Mouse (Mus musculus): Measurements from ENCODE around the gene Tssc4. TPM values are rescaled to one million over a fixed set of nuclear protein-coding genes. Genes with fewer than 3 reads are reported as not detected.

Tssc4 gene
- total RNA-seq, 1 experiment = 51.0 TPM

DNA sequence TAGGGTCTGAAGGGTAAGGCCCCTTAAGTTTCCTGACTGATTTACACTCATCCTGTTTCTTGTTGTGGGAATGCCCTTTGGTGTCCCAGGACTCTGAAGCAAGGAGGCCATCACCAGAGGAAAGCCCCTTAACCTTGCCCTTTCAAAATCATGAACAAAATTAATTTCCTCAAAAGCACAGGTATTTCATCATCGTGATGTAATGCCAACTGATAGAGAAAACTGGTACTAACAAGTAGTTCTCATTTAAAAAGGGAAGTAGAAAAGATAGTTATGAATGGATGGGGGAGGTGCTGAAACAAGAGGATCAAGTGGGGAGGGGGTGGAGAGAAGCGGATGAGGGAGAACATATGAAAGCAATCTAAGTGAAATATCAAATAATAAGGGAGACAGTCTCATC, 45.5 kb upstream of the Tssc4 start:
- Histone ChIP-seq H3K27ac (ENCODE audit: insufficient read depth, low read depth, low read length, poor library complexity, severe bottlenecking) (no peak overlapping the region), H3K4me1 (ENCODE audit: control insufficient read depth in 2 of 2, insufficient read depth in 2 of 2, low read length in 2 of 2, poor library complexity in 1 of 2) (no peaks in the 10 kb centered on the region), H3K4me3 (ENCODE audit: insufficient read depth in 1 of 2, low read depth in 1 of 2, low read length in 2 of 2, poor library complexity in 1 of 2, severe bottlenecking in 1 of 2) (no peak overlapping the region), H3K9ac (ENCODE audit: insufficient read depth, low read depth, low read length, poor library complexity, severe bottlenecking) (no peak overlapping the region), H3K9me3 (ENCODE audit: control insufficient read depth, insufficient read depth, low read depth, low read length) (no peaks in the 10 kb centered on the region), H3K36me3 (ENCODE audit: control insufficient read depth, insufficient read depth, low read length, poor library complexity, severe bottlenecking) (no peaks in the 10 kb centered on the region)
- in situ Hi-C loops (cut with MboI; ENCODE audit: low sequenced_read_pairs in 2 of 2, unreplicated experiment in 2 of 2) = no loop called here
- no peak for DNase-seq (ENCODE audit: low read depth, low spot score)
- no peak for TF ChIP-seq MAFK (IDR thresholded peaks at IDR 0.05; ENCODE audit: insufficient read depth, low read depth, low read length)
- no peak for TF ChIP-seq ZNF384 (IDR thresholded peaks at IDR 0.05; ENCODE audit: low read depth, low read length)
- no peak for TF ChIP-seq HCFC1 (IDR thresholded peaks at IDR 0.05; ENCODE audit: borderline replicate concordance, insufficient read depth, low read length)
- TF ChIP-seq ZC3H11A (IDR thresholded peaks at IDR 0.05; ENCODE audit: borderline replicate concordance, low read depth, low read length) = no peak

- no peak overlapping the region for H3K27ac ChIP-seq (ENCODE audit: insufficient read depth, low read depth, low read length, poor library complexity, severe bottlenecking)
- no peak for DNase-seq (ENCODE audit: low read depth, low spot score)
- H3K9me3 ChIP-seq (ENCODE audit: control insufficient read depth, insufficient read depth, low read depth, low read length) = no peaks in the 10 kb centered on the region
- no peak for TF ChIP-seq CHD2 (IDR thresholded peaks at IDR 0.05; ENCODE audit: low read depth, low read length)
- no peak for TF ChIP-seq ZNF384 (IDR thresholded peaks at IDR 0.05; ENCODE audit: low read depth, low read length)
- TF ChIP-seq HCFC1 (IDR thresholded peaks at IDR 0.05; ENCODE audit: borderline replicate concordance, insufficient read depth, low read length) = no peak
- no peak for TF ChIP-seq MAFK (IDR thresholded peaks at IDR 0.05; ENCODE audit: insufficient read depth, low read depth, low read length)
- H3K4me3 ChIP-seq (ENCODE audit: insufficient read depth in 1 of 2, low read depth in 1 of 2, low read length in 2 of 2, poor library complexity in 1 of 2, severe bottlenecking in 1 of 2) = no peak overlapping the region
- H3K4me1 ChIP-seq (ENCODE audit: control insufficient read depth in 2 of 2, insufficient read depth in 2 of 2, low read length in 2 of 2, poor library complexity in 1 of 2) = no peaks in the 10 kb centered on the region
- in situ Hi-C loops (cut with MboI; ENCODE audit: low sequenced_read_pairs in 2 of 2, unreplicated experiment in 2 of 2) = no loop called here
- no peaks in the 10 kb centered on the region for H3K36me3 ChIP-seq (ENCODE audit: control insufficient read depth, insufficient read depth, low read length, poor library complexity, severe bottlenecking)
- H3K9ac ChIP-seq (ENCODE audit: insufficient read depth, low read depth, low read length, poor library complexity, severe bottlenecking) = no peak overlapping the region
These were observed 44.8 kb upstream of the Tssc4 start for GRCm38 (mm10) chr7:143024293-143024692.

GRCm38 (mm10) chr7:143025496-143025895, 43.6 kb upstream of the Tssc4 start:
- Histone ChIP-seq H3K36me3 (ENCODE audit: control insufficient read depth, insufficient read depth, low read length, poor library complexity, severe bottlenecking) (no peaks in the 10 kb centered on the region), H3K9ac (ENCODE audit: insufficient read depth, low read depth, low read length, poor library complexity, severe bottlenecking) (no peak overlapping the region), H3K27ac (ENCODE audit: insufficient read depth, low read depth, low read length, poor library complexity, severe bottlenecking) (no peak overlapping the region), H3K4me3 (ENCODE audit: insufficient read depth in 1 of 2, low read depth in 1 of 2, low read length in 2 of 2, poor library complexity in 1 of 2, severe bottlenecking in 1 of 2) (no peak overlapping the region), H3K4me1 (ENCODE audit: control insufficient read depth in 2 of 2, insufficient read depth in 2 of 2, low read length in 2 of 2, poor library complexity in 1 of 2) (no peaks in the 10 kb centered on the region), H3K9me3 (ENCODE audit: control insufficient read depth, insufficient read depth, low read depth, low read length) (no peaks in the 10 kb centered on the region)
- no peak for DNase-seq (ENCODE audit: low read depth, low spot score)
- in situ Hi-C loops (cut with MboI; ENCODE audit: low sequenced_read_pairs in 2 of 2, unreplicated experiment in 2 of 2) = no loop called here
- TF ChIP-seq ZNF384 (IDR thresholded peaks at IDR 0.05; ENCODE audit: low read depth, low read length) (no peak), MAFK (IDR thresholded peaks at IDR 0.05; ENCODE audit: insufficient read depth, low read depth, low read length) (no peak), ZC3H11A (IDR thresholded peaks at IDR 0.05; ENCODE audit: borderline replicate concordance, low read depth, low read length) (no peak), CHD2 (IDR thresholded peaks at IDR 0.05; ENCODE audit: low read depth, low read length) (no peak), HCFC1 (IDR thresholded peaks at IDR 0.05; ENCODE audit: borderline replicate concordance, insufficient read depth, low read length) (no peak)

GRCm38 (mm10) chr7:143027196-143027595, 41.9 kb upstream of the Tssc4 start:
- DNase-seq (ENCODE audit: low read depth, low spot score) = no peak
- no peak overlapping the region for H3K27ac ChIP-seq (ENCODE audit: insufficient read depth, low read depth, low read length, poor library complexity, severe bottlenecking)
- no peak overlapping the region for H3K9ac ChIP-seq (ENCODE audit: insufficient read depth, low read depth, low read length, poor library complexity, severe bottlenecking)
- no peaks in the 10 kb centered on the region for H3K9me3 ChIP-seq (ENCODE audit: control insufficient read depth, insufficient read depth, low read depth, low read length)
- no peak overlapping the region for H3K4me3 ChIP-seq (ENCODE audit: insufficient read depth in 1 of 2, low read depth in 1 of 2, low read length in 2 of 2, poor library complexity in 1 of 2, severe bottlenecking in 1 of 2)
- in situ Hi-C loops (cut with MboI; ENCODE audit: low sequenced_read_pairs in 2 of 2, unreplicated experiment in 2 of 2) = no loop called here
- no peaks in the 10 kb centered on the region for H3K4me1 ChIP-seq (ENCODE audit: control insufficient read depth in 2 of 2, insufficient read depth in 2 of 2, low read length in 2 of 2, poor library complexity in 1 of 2)
- TF ChIP-seq ZC3H11A (IDR thresholded peaks at IDR 0.05; ENCODE audit: borderline replicate concordance, low read depth, low read length) (no peak), ZNF384 (IDR thresholded peaks at IDR 0.05; ENCODE audit: low read depth, low read length) (no peak), MAFK (IDR thresholded peaks at IDR 0.05; ENCODE audit: insufficient read depth, low read depth, low read length) (no peak), HCFC1 (IDR thresholded peaks at IDR 0.05; ENCODE audit: borderline replicate concordance, insufficient read depth, low read length) (no peak), CHD2 (IDR thresholded peaks at IDR 0.05; ENCODE audit: low read depth, low read length) (no peak)
- no peaks in the 10 kb centered on the region for H3K36me3 ChIP-seq (ENCODE audit: control insufficient read depth, insufficient read depth, low read length, poor library complexity, severe bottlenecking)

DNA sequence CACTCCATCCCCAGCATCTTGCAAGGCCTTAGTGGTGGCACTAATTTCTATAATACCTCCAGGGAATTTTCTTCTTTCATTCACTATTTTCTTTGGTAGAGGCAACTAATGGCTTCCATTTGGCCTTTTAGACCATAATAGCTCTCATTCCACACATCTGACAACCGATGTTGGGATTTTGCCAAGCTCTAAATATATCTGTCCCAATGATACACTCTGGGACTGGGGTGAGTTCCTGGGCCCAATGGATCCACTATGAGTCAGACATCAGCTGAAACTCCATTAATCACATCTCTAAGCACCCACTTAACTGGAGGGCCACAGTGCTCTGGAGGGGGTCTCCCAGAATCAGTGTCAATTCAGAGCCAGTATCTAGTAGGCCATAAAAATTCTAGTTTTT, 37.2 kb upstream of the Tssc4 start:
- DNase-seq (ENCODE audit: low read depth, low spot score) = no peak
- Histone ChIP-seq H3K9me3 (ENCODE audit: control insufficient read depth, insufficient read depth, low read depth, low read length) (no peaks in the 10 kb centered on the region), H3K9ac (ENCODE audit: insufficient read depth, low read depth, low read length, poor library complexity, severe bottlenecking) (no peak overlapping the region), H3K4me3 (ENCODE audit: insufficient read depth in 1 of 2, low read depth in 1 of 2, low read length in 2 of 2, poor library complexity in 1 of 2, severe bottlenecking in 1 of 2) (no peak overlapping the region), H3K4me1 (ENCODE audit: control insufficient read depth in 2 of 2, insufficient read depth in 2 of 2, low read length in 2 of 2, poor library complexity in 1 of 2) (no peaks in the 10 kb centered on the region), H3K36me3 (ENCODE audit: control insufficient read depth, insufficient read depth, low read length, poor library complexity, severe bottlenecking) (no peaks in the 10 kb centered on the region), H3K27ac (ENCODE audit: insufficient read depth, low read depth, low read length, poor library complexity, severe bottlenecking) (no peak overlapping the region)
- in situ Hi-C loops (cut with MboI; ENCODE audit: low sequenced_read_pairs in 2 of 2, unreplicated experiment in 2 of 2) = no loop called here
- TF ChIP-seq ZNF384 (IDR thresholded peaks at IDR 0.05; ENCODE audit: low read depth, low read length) (no peak), HCFC1 (IDR thresholded peaks at IDR 0.05; ENCODE audit: borderline replicate concordance, insufficient read depth, low read length) (no peak), CHD2 (IDR thresholded peaks at IDR 0.05; ENCODE audit: low read depth, low read length) (no peak), MAFK (IDR thresholded peaks at IDR 0.05; ENCODE audit: insufficient read depth, low read depth, low read length) (no peak), ZC3H11A (IDR thresholded peaks at IDR 0.05; ENCODE audit: borderline replicate concordance, low read depth, low read length) (no peak)
